Mouse (Mus musculus) liver, postnatal 0 days (tissue): ENCODE results near the gene Runx3. TPM values are rescaled to one million over a fixed set of nuclear protein-coding genes. Genes with fewer than 3 reads are reported as not detected.
A peak's percentile ranks its signal among the peaks of the same experiment; 100 is the strongest.

Source experiments
- ATAC-seq: fragments of 200-750 bp; cut with Nextera tagmentation; 2 replicates; pipeline ENCODE4 v1.8.0; 2017; ENCODE audit warnings: mild to moderate bottlenecking, moderate library complexity
- DNase-seq: peaks from one replicate; pipeline ENCODE4 v3.0.0-alpha.2; 2016
- H3K27ac ChIP-seq: fragments of 300-500 bp; sonication (generic); 2 replicates; pipeline ENCODE4 v1.5.1; 2014; ENCODE audit warnings: antibody characterized with exemption, moderate library complexity, mild to moderate bottlenecking, low read depth
- H3K27me3 ChIP-seq: fragments of 300-500 bp; sonication (generic); 2 replicates; pipeline ENCODE4 v1.6.1; 2014; ENCODE audit warnings: low read length, control low read depth, mixed read lengths; ENCODE audit not compliant: insufficient read depth
- H3K36me3 ChIP-seq: fragments of 300-500 bp; sonication (generic); replicated peaks from 2 replicates; pipeline ENCODE4 v1.6.1; 2014; ENCODE audit warnings: mild to moderate bottlenecking, control low read depth, low read length, moderate library complexity, mixed read lengths; ENCODE audit not compliant: insufficient read depth
- H3K4me1 ChIP-seq: fragments of 300-500 bp; sonication (generic); 2 replicates; pipeline ENCODE4 v1.6.1; 2014; ENCODE audit warnings: antibody characterized with exemption, mild to moderate bottlenecking, control low read depth; ENCODE audit not compliant: insufficient read depth
- H3K4me2 ChIP-seq: fragments of 300-500 bp; sonication (generic); 2 replicates; pipeline ENCODE4 v1.6.1; 2014; ENCODE audit warnings: low read depth, mild to moderate bottlenecking, low read length, moderate library complexity, mixed read lengths
- H3K4me3 ChIP-seq: fragments of 300-500 bp; sonication (generic); 2 replicates; pipeline ENCODE4 v1.5.1; 2014; ENCODE audit warnings: low read depth, low read length
- H3K9ac ChIP-seq: fragments of 300-500 bp; sonication (generic); replicated peaks from 2 replicates; pipeline ENCODE4 v1.6.1; 2014; ENCODE audit warnings: mild to moderate bottlenecking, moderate library complexity
- H3K9me3 ChIP-seq: fragments of 300-500 bp; sonication (generic); 2 replicates; pipeline ENCODE4 v1.6.1; 2016; ENCODE audit warnings: mild to moderate bottlenecking, control low read depth, low read length, mixed read lengths
- CTCF ChIP-seq: sonication (generic); IDR thresholded peaks from 2 replicates; pipeline ENCODE4 v1.5.1; 2016; ENCODE audit warnings: antibody characterized with exemption, low read depth
- EP300 ChIP-seq: IDR thresholded peaks from 2 replicates; pipeline ENCODE4 v1.6.1; 2016; ENCODE audit warnings: antibody characterized with exemption, low read depth, mild to moderate bottlenecking
- WGBS: fragments of 180-500 bp; shearing (Covaris S2); extraction: QIAGEN DNeasy Blood & Tissue Kit; methylation state at CpG from one replicate; pipeline ENCODE4 v1.1.7; 2014; ENCODE audit not compliant: insufficient replicate concordance; 5-methylcytosine and 5-hydroxymethylcytosine counted together
- polyA plus RNA-seq: library from polyadenylated mRNA; unstranded; fragments of >200 nt; fragmentation: Nextera tagmentation; extraction: Ambion mirVana; gene quantifications from 2 replicates; pipeline ENCODE4 v1.2.1, GENCODE M21; 2015

The Runx3 gene
- polyA plus RNA-seq, 1 experiment from 2014 or later = 0.39 TPM

DNA sequence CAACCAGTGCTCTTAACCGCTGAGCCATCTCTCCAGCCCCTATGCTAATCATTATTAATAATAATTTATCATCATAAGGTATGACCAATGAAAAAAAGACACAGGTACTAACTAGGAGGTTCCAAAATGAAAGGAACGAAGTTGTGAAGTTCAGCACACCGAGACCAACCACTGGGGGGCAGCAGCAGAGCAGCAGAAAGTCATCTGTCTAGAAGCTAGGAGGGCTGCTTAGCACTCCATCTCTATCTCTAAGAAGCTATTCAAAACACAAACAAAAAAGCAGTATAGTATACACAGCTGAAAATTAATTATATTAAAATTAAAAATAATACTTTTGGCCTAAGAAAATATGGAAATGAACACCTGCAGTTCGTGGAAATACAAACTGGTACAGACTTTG lies 99.2 kb downstream of the Runx3 start:
- no peaks in the 10 kb centered on the region for H3K27me3 ChIP-seq
- no peaks in the 10 kb centered on the region for H3K4me1 ChIP-seq
- no peak overlapping the region for H3K27ac ChIP-seq
- DNase-seq (peak; percentile 86), ATAC-seq (peak; percentile 44; the same call in 1 of the 2 replicates)
- H3K4me2 ChIP-seq = no peak overlapping the region
- no peaks in the 10 kb centered on the region for H3K9me3 ChIP-seq
- no peak overlapping the region for H3K9ac ChIP-seq
- TF ChIP-seq CTCF (peak; percentile 89), EP300 (no peak)
- no peak overlapping the region for H3K4me3 ChIP-seq
- H3K36me3 ChIP-seq = peaks cover 75% of the 10 kb centered on the region
- 43% methylated on average over 4 of the region's 4 CpGs for WGBS

DNA sequence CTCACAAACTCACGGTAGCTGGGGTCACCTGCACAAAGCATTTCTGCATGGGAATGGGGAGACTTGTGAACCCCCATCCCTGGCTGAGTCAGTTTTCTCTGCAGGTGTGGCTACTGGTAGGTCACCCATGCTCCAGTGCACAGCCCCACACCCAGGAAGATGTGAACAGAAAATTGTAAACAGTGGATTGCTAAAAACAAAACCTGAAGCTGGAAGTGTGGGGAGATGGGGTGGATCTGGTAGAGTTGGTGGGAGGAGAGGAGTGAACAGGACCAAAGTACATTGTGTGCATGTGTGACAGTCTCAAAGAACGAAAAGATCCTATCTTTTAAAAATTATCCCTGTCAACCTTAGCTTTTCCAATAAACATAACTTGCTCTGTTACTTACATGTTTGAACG lies 100.2 kb downstream of the Runx3 start:
- ATAC-seq (no peak), DNase-seq (no peak)
- Histone ChIP-seq H3K36me3 (peaks cover 75% of the 10 kb centered on the region), H3K9me3 (no peaks in the 10 kb centered on the region), H3K4me1 (no peaks in the 10 kb centered on the region), H3K27ac (peak overlapping the region; percentile 39; the same call in 1 of the 2 replicates), H3K27me3 (no peaks in the 10 kb centered on the region), H3K4me2 (no peak overlapping the region), H3K4me3 (no peak overlapping the region), H3K9ac (no peak overlapping the region)
- no peak for TF ChIP-seq EP300
- TF ChIP-seq CTCF = no peak
- 73% methylated on average over 3 of the region's 3 CpGs for WGBS

DNA sequence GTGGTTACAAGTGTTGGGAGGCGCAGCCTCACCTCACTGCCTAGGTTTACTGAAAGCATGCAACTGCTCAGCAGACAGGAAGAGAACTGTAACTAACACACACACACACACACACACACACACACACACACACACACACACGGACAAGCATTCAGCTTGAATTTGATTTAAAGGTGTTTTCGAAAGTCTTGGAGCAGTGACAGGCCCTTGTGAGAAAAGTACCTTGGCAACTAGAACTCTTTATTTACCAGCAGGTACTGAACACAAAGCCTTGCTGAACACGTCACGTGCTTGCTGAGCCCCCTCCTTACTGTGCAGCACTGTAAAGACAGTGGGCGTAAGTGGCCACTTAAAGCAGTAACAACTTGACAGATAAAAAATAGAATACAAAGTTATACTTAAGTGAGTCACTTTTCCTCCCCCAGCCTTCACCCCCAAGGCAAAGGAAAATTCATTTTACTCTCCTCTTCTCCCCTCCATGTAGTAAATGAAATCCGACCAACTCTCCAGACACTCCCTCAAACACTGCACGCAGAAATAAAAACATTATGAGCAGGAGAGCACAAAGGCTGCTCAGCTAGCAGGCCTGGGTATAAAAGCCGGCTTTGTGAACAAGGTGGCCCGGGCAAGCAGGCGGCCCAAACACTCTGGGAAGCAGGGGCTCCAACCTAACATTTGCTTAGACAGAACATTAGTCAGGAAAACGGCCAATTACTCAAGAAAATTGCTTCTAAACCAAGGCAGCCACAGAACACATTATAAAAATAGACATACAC lies 101.4 kb downstream of the Runx3 start:
- no peaks in the 10 kb centered on the region for H3K27me3 ChIP-seq
- no peak overlapping the region for H3K9ac ChIP-seq
- H3K4me3 ChIP-seq = no peak overlapping the region
- no peak overlapping the region for H3K27ac ChIP-seq
- TF ChIP-seq EP300 (no peak), CTCF (no peak)
- DNase-seq = no peak
- no peak for ATAC-seq
- no peak overlapping the region for H3K4me2 ChIP-seq
- H3K4me1 ChIP-seq = peaks cover 3% of the 10 kb centered on the region; the same call in 1 of the 2 replicates
- WGBS = 84% methylated on average over 12 of the region's 12 CpGs
- H3K9me3 ChIP-seq = no peaks in the 10 kb centered on the region
- peaks cover 68% of the 10 kb centered on the region for H3K36me3 ChIP-seq

DNA sequence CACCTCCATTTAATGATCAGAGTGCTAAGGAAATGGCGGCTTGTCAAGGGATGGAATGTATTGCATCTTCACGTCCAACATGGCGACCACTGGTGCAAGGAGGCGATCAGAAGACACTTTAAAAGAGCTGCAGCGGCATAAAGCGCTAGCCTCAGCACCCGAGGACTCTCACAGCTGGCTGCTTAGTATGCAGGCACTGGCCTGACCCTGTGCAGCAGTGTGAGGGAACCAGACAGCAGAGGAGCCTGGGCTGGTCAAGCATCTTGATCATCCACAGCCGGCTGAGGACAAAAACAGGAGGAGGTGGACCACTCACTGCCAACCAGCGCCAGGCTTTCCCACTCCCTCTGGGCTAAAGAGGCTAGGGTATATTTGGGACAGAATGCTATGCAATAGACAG lies 103.4 kb downstream of the Runx3 start:
- H3K9me3 ChIP-seq = no peaks in the 10 kb centered on the region
- DNase-seq (no peak), ATAC-seq (no peak)
- 91% methylated on average over 9 of the region's 9 CpGs for WGBS
- H3K4me3 ChIP-seq = no peak overlapping the region
- H3K27me3 ChIP-seq = no peaks in the 10 kb centered on the region
- no peak overlapping the region for H3K4me2 ChIP-seq
- peaks cover 3% of the 10 kb centered on the region; the same call in 1 of the 2 replicates for H3K4me1 ChIP-seq
- TF ChIP-seq EP300 = no peak
- no peak for TF ChIP-seq CTCF
- peaks cover 52% of the 10 kb centered on the region for H3K36me3 ChIP-seq
- no peak overlapping the region for H3K27ac ChIP-seq
- H3K9ac ChIP-seq = no peak overlapping the region

DNA sequence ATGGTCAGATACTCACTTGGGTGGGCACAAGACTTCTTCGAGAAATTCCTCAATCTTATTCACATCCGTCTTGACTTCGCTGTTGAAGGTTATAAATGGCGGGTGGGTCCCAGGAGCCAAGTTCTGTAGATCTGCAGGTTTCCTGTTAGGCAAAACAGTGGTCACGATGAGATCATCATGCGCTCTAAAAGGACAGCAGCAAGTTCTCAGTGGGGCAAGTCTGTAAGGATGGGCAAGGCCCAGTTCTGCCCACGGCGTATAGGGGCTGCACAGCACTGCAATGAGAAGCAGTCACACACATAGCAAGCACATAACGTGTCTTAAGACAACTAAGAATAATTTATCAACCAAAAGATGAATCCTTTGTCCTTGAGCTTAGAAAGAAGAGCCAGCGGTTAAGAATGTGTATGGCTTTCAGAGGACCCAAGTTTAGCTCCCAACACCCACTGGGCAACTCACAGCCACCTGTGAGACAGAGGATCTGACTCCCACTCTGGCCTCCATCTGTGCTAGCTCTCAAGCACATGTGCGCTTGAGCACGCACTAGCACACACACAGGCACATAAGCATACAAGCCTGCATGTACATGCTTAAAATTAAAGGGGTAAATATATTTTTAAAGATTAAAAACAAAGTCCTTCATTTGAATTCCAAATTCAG lies 105.7 kb downstream of the Runx3 start:
- Histone ChIP-seq H3K27me3 (no peaks in the 10 kb centered on the region), H3K4me1 (peaks cover 3% of the 10 kb centered on the region; the same call in 1 of the 2 replicates), H3K27ac (no peak overlapping the region), H3K4me2 (no peak overlapping the region), H3K9ac (no peak overlapping the region), H3K9me3 (no peaks in the 10 kb centered on the region), H3K36me3 (peaks cover 37% of the 10 kb centered on the region), H3K4me3 (no peak overlapping the region)
- TF ChIP-seq CTCF (no peak), EP300 (no peak)
- no peak for ATAC-seq
- no peak for DNase-seq
- 76% methylated on average over 12 of the region's 12 CpGs for WGBS

Other genes starting within 250 kb of the Runx3 start
- gene Tmem50a, start 205.6 kb upstream of the Runx3 start, polyA plus RNA-seq = 87.6 and 88.5 TPM in 2 replicates
- 185 and 225 TPM in 2 replicates for gene Rsrp1, start 197.1 kb upstream of the Runx3 start, polyA plus RNA-seq
- 46.9 and 52.9 TPM in 2 replicates for gene Syf2, start 189.8 kb upstream of the Runx3 start, polyA plus RNA-seq
- 52.2 and 64.6 TPM in 2 replicates for gene Clic4, start 152.2 kb downstream of the Runx3 start, polyA plus RNA-seq
- gene Srrm1, start 232.7 kb downstream of the Runx3 start, polyA plus RNA-seq = 79.3 and 90.6 TPM in 2 replicates